Mouse (Mus musculus): Measurements from ENCODE around the gene Rps6kb1.

DNA sequence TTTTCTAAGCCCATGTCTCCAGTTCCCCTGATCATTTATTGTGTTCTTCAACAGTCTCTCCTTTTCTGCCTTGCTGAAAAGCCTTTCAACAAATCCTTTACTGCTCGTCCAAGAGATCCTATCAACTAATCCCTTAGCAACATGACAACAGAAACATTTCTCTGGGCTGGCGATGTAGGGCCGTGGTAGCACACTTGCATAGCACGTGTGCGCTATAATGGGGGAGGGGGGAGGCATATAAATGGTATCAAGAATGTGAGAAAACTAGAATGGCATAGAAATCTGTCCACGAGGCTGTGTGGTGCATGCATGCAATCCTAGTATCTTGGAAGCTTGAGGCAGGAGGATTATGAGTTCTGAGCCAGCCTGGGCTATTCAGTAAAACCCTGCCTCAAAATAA, 72.8 kb downstream of the Rps6kb1 start:
- TF ChIP-seq CTCF (IDR thresholded peaks at IDR 0.05; ENCODE audit: insufficient read depth, low read depth, low read length) (no peak), POLR2A (IDR thresholded peaks at IDR 0.05; ENCODE audit: insufficient read depth, low read depth, low read length) (no peak)
